Mouse (Mus musculus): Measurements from ENCODE around the gene Gm28919.
"Not testable (repeated sequence)": the region's sequence is repeated elsewhere in the genome, so short reads cannot be mapped to it uniquely, and the experiment has no call there.

Gene Gm28919

DNA sequence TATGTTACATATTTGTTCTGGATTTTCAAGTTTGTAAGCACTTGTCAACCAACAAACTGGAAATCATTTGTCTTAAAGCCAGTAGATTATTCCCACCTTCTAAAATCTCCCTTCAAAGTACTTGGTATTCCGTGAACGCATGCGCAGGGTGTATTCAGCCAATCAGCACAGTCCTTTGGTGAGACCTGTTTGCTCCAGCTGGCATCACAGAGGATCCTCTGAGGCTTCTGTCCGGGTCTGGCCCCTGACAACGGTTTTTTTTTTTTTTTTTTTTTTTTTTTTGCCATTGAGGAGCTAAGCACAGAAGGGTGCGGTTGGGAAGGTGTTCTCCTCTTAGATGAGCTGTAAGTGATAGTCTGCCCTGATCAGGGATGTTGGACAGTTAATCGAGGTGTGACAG is at the start of gene Gm28919:
Gene Gm28919, plus strand, starts transcription at position 301 of the 400 bp plus-strand sequence.
- not testable (repeated sequence) for DNase-seq (ENCODE audit: low read depth, low spot score)
